Mouse (Mus musculus) testis, postnatal 10 days (tissue): ENCODE results near the gene Rhox4c.
"Not testable (repeated sequence)": the region's sequence is repeated elsewhere in the genome, so short reads cannot be mapped to it uniquely, and the experiment has no call there.

Experiments
- DNase-seq: peaks from one replicate; pipeline ENCODE4 v3.0.0; 2021; ENCODE audit warnings: low spot score

Gene Rhox4c

GRCm38 (mm10) chrX:37480037-37480436 lies at the start of gene Rhox4c:
Gene Rhox4c (plus strand): TSS chrX:37480337.
- DNase-seq = not testable (repeated sequence)

GRCm38 (mm10) chrX:37432194-37432593 lies 47.9 kb upstream of the Rhox4c start, which contains the start of gene Rhox4b:
Gene Rhox4b (plus strand): TSS chrX:37432494.
- DNase-seq = not testable (repeated sequence)

DNA sequence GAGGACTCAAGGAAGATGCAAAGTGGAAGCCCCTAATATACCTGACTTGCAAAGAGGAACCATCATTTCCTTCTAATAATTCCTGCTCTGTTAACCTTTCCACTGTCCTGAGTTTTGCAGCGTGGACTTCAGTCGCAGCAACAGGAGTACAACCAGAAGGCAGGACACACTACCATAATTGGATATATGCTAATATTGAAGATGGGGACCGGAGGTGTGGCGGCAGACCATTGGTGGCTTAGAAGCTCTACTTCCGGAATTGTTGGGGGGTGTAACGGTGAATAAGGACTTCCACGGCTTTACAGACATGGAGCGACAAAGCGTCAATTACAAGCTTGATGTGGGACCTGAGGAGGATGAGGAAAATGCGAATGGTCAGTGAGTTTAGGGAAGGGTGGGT lies 26.8 kb upstream of the Rhox4c start, which contains the start of gene Rhox2c:
Rhox2c (plus strand) TSS at position 301 of the 400 bp plus-strand sequence.
- not testable (repeated sequence) for DNase-seq

- DNase-seq = not testable (repeated sequence)
Observed at GRCm38 (mm10) chrX:37458285-37458684, 21.9 kb upstream of the Rhox4c start, which contains the start of gene Rhox3c. Gene Rhox3c (plus strand): TSS chrX:37458585.

GRCm38 (mm10) chrX:37514059-37514458 lies 33.9 kb downstream of the Rhox4c start, which contains the start of gene Rhox4d:
Gene Rhox4d (plus strand): TSS chrX:37514359.
- not testable (repeated sequence) for DNase-seq

- not testable (repeated sequence) for DNase-seq
Observed at GRCm38 (mm10) chrX:37530152-37530551, 50.0 kb downstream of the Rhox4c start, which contains the start of gene Rhox2e. Gene Rhox2e (plus strand): TSS chrX:37530452.
